Mouse (Mus musculus) frontal cortex, postnatal 36 days (tissue): Measurements from ENCODE around the gene Dnajc19.
"Not testable (repeated sequence)": the region's sequence is repeated elsewhere in the genome, so short reads cannot be mapped to it uniquely, and the experiment has no call there.

Source experiments
- DNase-seq, 2 experiments: peaks; one replicate each; pipeline ENCODE4 v3.0.0; 2022; ENCODE audit warnings: low spot score in 2 of 2

Dnajc19 gene

DNA sequence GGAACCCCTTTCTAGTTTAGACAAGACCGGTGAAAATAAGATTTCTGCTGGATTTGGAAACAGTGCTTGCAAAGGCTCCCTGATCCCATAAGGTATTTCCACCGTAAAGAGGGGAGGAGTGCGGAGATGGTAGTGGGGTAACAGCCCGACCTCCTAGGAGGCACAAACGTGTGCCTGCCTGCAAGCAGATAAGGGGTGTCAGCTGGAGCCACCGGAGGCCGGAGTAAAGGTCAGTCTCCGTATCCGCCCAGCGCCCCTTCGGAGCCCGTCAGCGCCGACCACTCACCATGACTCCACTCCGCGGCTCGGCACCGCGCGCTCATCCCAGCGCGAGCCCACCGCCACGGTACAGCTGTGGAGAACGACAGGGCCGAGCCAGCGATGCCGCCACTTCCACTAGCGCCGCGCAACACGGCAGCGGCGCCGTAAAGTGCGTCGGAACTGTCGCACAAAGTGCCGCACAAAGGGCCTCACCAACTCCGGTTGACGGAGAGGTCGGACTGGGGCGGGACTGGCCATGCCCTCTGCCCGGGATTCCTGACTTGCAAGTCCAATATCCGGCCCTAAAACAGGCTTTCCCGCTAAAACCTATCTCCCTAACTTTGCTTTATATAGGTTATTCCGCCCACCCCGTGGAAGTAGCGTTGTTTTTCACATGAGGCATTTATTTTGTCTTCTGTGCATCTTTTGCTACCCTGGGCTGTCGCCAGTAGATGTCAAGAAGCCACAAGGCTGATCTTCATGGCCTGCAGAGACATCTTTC is at the start of gene Dnajc19:
TSS of gene Dnajc19 (minus strand) at position 422 of the 763 bp plus-strand sequence.
- DNase-seq: peak; percentile 96 to 98

DNA sequence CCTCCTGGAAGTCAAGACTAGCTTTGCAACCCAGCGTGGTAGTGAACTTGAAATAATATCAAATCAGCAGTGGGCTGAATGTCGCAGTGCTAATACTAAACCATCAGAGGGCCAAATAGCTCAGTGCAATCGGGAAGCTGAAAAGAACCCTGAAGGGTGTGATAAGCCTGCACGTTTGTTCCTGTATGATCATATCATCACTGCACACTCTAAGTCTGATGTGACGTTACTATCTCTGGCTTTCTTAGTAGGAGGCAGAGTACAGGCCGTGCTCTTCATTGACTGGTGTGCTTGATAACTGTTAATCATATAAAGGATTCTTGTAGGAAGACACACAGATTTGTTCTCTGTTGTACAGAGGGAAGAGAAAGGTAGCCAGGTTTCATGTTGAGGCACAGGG is 48.8 kb upstream of the Dnajc19 start:
- DNase-seq: no peak

DNA sequence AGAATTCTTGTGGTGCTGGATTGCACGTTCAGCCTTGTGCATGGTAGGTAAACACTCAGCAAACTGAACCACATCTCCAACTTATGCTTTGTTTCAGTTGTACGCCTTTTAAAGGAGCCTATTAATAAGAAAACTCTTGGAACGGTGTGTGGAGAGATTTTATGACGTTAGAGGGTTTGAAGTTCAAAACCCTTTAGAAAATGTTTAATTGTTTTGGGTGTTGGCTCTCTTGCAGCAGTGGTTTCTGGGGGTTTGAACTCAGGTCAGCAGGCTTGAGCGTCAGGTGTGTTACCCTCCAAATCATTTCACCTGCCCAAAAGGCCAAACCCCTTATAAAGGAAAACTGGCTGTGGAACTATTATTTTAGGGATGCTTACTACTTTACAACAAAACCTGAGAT is 40.2 kb upstream of the Dnajc19 start:
- DNase-seq: no peak

DNA sequence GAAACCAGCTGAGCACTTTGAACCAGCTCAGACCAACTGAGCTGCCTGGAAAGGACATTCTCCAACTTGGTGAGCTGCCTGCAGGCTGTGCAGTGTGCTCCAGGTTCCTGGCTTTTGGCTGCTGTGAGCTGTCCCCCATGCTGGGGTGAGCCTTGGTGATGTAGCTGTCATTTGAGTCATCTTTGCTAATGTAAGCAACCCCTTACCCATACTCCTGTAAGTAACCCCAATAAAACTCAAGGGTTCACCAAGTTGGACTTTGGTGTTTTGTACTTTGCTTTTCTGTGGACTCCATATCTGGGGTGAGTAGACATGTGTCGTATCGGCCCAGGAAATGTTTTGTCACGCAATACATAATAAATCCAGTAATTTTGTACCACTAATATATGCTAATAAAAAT is 39.7 kb upstream of the Dnajc19 start:
- no peak for DNase-seq

DNA sequence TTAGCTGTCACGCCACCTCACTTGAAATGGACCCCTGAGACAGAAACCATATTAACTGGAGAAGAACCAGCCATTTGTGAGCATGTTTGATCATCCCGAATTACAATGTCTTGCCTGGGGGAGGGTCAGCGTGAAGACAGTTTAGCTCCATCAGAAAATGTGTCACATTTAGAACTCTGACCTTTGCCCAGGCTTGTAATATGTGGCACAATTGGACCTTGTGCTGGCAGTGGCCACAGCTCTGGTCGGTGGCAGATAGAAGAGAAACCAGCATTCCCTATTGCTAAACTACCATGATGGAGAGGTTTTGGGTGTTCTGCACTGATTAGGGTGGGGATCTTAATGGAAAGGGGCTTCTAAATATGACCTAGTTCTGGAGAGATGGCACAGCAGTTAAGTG is 38.7 kb upstream of the Dnajc19 start:
- DNase-seq: no peak

DNA sequence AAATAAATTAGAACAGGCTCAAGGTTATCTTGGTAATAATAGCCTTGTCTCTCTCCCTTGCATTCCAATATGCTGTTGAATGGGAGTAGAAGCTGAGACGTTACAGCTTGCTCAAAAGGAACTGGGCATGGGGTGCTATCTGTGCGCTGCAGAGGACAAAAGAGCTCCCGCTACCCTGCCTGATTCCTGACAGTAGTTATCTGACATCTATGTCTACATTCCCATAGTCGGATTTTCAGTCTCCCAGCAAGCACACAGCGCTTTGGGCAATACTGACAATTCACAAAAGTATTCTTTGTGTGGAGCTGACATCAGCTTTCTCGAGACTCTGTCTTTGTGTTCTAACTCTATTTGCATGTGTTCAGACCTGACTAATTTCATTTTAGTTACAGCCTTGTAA is 34.7 kb upstream of the Dnajc19 start:
- no peak for DNase-seq

DNA sequence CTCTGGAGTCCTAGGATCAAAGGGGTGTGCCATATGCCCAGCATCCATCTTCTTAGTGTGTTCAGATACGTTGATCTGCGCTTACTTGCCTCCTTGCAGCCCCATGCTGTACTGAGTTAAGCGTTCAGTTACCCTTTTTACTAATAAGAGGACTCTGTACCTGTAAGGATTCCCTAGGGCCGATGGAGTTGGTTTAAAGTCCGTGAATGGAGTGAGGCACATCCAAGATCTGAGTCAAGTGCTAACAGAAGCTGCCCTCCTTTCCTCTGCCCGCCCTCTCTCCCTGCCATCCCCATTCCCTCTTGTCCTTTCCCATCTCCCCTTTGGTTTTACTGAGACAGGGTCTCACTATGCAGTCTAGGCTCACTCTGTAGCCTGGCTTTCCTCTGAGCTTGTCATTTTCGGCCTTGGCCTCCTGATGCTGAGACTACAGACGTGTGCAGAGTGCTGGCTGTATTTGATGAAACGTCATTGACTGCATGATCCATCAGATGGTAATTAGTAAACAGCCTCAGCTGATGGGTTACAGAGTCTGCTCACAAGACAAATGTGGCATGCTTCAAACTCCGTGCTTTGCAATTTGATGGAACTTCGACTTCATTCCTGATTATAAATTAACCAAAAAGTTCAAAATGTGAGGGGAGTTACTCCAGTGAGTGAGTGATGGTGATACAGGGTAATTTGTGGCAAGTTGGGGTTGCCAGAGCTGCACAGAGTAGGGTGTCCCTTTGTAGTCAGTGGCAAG is 31.0 kb upstream of the Dnajc19 start:
- DNase-seq: no peak

DNA sequence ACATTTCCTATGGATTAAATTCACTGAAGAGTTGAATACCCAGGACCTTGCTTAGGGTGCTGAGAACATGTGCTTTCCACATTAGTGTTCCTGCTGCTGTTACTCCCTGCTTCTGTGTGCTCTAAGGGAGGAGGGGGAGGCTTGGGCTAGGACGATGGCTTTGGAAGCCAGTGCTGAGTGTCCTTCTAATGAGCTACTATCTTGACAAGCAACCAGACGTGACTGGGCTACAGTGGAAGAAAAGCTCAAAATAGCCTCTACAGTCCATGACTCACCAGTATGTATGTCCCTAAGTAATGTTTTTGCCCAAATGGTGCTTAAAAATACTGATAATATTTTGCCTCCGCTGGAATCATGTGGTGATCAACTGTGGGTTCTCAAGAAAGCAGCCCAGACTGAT is 26.5 kb upstream of the Dnajc19 start:
- DNase-seq: peak in 1 of 2 experiments; percentile 14

DNA sequence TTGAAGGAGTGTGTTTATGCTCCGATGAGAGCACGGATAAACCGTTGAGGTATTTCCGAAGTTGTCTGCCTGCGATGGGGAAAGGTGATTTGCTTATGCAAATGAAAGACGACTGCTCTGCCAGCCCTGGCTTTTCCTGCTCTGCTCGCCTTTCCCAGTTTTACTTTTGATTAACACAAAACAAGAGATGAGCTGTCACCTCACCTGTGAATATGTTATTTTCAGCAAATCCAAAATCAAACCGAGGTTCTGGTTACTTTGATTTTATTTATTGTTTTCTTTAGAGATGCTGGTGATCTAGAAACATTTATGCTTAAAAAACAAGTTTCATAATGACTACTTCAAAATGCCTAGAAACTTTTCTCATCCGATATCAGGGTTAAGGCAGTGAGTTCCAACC is 25.3 kb upstream of the Dnajc19 start:
- DNase-seq: no peak

DNA sequence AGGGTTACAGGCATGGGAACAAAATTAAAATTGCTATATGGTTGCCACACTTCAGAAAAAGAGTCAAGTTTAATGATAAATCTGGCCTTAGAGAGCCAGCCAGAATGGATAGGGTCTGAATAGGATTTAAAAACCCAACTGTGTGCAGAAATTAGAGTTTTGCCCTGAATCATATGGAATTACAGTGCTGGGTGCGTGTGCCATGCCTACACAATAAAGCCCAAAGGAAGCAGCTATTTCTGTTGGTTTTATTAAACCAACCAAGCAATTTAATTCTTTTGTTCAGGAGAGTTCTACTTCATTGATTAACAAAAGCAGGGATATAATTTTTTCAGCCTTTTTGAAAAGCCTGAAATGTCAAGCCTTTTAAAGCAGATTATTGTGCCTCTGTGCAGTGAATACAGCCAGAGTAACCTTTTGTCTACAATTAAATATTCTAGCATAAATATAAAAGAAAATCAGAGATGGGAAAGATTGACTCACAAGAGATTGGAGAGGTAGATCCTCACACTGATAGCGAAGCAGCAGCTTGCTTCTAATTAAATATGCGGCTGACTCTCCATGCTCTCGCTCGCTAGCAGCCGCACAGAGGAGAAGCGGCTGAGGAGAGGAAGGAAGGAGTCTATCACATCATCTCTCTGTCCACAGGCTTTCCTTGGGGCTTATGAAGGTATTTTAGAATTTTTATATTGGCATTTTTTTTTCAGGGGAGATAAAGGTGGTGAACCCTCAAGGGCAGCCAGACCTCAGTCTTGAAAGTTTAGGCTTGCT is 23.0 kb upstream of the Dnajc19 start:
- no peak for DNase-seq

DNA sequence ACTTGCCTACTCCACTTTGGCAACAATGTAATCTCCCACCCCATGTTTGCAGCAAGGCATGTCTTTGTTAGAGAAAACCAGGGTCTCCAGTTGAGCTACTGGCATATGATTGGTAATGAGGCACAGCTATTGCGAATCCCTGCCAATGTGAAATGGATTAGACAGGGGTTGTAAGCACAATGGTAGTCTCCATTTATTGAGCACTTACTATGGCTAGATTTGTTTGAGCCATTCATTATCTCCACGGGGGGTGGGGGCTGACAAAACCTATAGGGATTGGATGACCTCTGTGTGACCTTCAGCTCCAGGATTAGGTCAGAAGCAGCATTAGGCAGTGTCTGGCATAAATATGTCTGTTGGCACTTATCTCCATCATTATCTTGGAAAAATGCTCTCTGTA is 21.8 kb upstream of the Dnajc19 start:
- no peak for DNase-seq

DNA sequence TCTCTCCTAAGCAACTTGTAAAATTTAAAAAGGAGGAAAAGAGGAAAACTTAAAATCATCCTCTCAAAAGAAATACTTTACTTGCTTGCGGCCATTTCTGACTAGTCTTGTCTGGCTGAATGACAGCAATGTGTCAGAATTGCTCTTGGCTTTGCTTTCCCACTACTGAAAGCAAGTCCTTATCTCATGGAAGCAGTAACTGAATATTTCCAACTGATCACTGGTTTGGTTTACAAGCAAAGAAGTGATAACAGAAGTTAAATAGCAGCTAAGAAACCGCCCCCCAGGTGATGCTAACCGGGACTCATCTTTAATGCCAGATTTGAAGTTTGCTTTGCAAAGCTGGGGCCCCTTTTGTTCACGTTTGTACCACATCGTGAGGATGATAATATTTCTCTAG is 2.5 kb upstream of the Dnajc19 start:
- no peak for DNase-seq

DNA sequence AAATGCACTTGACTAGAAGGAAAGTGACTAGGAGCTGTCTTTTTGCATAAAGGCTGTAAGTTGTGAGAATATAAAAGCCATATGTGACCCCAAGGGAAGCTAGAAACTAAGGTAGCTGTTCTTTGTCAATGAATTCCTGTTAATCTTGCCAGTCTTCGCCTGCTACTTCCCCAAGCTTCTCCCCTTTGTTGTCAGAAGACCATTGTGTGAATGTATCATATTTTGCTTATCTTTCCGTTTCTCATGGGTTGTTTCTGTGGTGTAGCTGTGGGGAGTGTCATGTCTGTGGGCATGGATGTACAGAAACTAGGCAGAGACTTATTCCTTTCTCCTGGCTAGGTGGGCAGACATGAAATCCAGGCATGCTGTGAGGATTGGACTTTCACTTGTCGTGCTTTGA is 808 bp upstream of the Dnajc19 start:
- DNase-seq: no peak

DNA sequence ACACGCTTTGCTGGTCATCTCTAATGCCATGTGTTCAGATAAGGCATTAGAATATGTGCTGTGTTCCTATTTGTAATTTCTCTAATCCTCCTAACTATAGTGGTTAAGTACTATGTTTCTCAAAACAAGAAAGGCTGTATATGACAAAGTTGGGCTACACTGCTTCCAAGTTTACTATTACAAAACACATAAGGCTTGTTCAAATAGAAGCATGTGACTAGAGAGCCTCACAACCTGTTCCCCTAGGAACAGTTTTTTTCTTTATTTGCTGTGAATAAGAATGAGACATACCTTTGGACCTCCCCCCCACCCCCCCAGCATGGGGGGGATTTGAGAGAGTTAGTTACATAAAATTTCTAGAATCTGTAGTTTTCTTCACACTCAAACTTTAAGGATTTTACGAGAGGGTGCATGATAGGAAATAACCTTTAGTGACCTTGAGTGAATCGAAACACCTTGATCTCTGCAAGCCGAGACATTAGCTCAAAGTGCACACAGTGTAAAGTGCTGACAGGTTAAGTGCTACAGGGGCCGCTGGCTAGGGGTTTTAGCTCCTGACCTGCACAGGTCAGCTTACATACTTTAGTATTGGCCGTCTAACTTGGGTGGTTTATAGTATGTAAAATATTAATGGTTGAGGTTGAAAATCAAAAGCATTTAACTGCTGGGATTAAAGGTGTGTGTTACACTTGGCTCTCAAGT is 4.9 kb downstream of the Dnajc19 start:
- DNase-seq: no peak

DNA sequence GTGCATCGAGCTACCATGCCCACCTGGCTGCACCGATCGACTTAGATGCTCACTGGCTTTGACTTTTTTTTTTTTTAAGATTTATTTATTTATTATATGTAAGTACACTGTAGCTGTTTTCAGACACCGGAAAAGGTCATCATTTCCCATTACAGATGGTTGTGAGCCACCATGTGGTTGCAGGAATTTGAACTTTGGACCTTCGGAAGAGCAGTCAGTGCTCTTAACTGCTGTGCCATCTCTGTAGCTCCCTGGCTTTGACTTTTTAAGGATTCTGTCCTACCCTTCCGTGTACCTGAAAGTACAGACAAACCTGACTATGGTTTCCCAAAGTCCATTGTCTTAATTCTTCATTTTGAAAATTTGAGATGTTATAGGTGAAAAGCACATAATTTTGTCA is 8.4 kb downstream of the Dnajc19 start:
- no peak for DNase-seq

DNA sequence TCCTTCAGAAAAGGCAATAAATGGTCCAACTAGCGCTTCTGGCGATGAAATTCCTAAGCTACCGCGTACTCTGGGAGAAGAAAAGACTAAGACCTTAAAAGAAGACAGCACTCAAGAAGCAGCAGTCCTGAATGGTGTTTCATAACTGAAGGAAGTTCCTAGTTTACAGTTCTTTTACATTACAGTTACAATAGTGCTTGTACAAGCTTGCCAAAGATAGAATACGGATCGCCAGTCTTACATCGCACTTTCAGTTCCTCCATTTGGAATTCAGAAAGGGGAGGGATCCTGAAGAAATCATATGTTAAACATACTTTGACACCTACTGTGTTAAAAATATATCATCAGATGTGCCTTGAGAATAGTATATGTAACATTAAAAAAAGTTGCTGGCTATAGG is 12.2 kb downstream of the Dnajc19 start:
- DNase-seq: not testable (repeated sequence)

DNA sequence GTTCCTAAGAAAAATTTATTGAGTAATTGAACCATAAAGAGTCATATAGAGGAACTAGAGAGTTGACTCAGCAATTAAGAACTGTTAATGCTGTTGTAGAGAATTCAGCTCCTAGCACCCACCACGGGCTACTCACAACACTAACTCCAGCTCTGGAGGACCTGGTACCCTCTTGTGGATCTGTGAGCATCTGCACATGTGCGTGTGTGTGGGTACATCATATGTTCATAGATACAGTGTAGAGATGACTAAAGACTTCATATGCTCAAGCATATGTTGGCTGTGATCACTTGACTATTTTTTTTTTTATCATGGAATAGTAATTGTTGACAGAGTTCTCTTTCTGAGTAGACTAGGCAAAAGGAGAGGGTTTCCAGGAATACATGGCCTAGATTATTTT is 18.8 kb downstream of the Dnajc19 start:
- DNase-seq: no peak

DNA sequence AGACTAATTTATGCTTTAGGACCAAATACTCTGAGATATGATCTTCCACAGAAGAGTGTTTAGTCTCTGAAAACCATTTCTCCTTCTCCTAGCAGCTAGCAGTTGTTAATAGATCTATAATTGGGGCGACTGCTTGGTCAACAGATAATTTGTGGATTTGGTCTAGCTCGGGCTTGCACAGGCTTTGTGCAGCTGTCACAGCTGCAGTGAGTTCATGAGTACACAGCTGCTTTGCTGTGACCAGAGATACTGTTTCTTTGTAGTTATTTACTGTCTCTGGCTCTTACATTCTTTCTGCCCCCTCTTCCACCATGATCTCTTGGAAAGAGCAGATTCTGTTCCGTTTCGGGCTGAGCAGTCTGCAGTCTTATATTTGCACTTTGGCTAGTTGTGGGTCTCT is 39.1 kb downstream of the Dnajc19 start:
- DNase-seq: no peak

DNA sequence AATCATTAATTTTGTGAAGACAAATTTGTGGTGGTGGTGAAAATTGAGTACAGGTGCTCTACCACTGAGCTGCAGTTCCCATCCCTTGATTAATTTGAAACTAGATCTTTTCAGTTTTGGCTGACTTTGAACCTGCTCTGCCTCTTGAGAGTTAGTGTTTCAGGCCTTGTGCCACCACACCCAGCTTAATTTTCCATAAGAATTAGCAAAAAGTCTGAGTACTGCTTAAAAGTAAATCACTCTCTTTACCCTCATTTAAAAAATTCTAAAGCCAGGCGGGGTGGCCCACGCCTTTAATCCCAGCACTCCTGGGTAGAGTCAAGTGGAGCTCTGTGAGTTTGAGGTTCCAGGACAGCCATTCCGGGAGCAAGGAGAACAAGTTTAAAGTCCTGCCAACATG is 45.4 kb downstream of the Dnajc19 start:
- DNase-seq: no peak

DNA sequence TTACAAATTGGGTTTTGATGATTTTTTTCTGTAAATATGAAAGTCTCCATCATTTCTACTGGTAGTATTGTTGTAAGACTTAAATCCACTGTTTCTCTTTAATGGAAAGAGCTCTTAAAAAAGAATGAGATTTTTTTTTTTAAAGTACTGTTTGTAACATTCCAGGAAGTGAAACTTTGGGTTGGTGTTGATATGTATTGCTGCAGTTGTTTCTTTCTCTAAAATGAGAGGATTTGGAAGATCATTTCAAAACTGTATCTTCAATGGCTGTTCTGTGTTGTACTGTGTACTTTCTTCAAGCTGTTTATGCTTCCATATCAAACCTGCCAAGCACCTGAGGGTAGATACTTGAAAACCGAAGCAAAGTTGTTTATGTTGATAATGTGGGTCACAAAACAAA is 46.3 kb downstream of the Dnajc19 start:
- DNase-seq: no peak

DNA sequence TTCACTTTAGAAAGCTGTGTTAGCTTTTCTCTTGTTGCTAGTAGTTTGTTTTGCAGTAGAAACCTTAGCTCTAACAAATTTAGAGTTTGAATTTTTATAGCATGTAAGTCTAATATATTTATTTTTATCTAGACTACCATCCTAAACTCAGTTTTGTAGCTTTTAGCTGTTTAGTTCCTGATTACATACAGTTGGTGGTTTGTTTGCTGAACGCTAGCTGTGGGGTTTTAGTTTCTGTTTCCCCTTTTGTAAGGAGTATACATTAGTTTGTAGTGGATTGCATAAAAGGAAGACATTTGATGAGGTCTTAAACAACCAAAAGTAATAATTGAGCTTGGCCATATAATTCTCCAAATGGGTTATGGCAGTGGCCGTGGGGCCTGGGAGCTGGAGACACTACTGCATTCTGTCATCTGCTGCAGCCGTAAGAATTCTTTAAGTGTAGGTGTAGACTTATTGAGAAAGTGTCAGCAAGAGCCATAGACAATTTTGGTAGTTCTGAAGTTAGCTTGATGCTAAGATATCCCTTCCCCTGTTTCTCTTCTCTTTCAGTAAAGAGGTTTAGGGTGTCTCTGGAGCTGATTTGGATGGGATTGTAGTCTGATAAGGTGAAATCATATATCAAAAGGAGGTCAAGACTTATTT is 47.3 kb downstream of the Dnajc19 start:
- DNase-seq: no peak

DNA sequence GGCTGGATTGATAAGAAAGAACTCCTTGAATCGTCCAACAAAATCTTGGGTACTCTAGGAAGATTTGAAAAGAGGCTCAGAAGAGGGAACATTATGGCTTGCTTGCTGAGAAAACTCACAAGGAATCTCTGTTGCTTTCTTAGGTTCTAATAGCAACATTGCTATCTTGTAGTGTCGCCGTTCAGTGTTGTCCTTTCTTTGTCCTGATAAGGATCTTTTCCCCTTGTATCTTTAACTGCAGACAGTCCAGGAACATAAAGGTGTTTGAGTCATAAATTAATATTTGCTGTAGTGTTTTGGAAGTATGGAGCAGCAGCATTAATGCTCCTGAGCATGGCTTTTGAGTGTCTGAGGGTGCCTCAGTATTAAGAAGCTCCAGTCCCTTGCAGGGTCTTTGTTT is 50.5 kb downstream of the Dnajc19 start:
- no peak for DNase-seq
